Mouse (Mus musculus) megakaryocyte, embryonic 14.5 days (primary cell): ENCODE results near the gene Etl4.

Source experiments
- FLI1 ChIP-seq: IDR thresholded peaks from 2 replicates; pipeline ENCODE4 v1.6.1; 2012; ENCODE audit warnings: low read length, inconsistent platforms, mixed read lengths
- GATA1 ChIP-seq: IDR thresholded peaks from 3 replicates; pipeline ENCODE4 v1.6.1; 2012; ENCODE audit warnings: mixed read lengths, low read length, inconsistent platforms, borderline replicate concordance

DNA sequence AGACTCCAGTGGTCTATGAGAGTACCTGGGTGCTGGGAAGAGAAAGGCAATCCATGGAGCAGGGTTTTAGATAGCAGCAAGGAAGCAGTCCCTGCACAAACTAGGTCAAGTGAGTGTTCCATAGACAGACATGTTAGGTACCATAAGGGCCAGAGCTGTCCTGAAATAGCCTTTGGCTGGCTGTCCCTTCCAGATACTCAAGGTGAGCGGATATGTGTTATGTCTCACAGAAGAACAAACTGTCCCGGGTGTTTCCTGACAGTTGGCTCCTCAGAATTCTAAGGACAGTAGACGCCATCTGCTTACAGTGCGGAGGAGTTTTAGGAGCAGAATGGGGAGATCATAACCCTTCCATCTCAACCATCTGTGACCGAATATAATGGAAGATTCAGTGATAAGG is 708.8 kb downstream of the Etl4 start:
- no peak for TF ChIP-seq GATA1
- TF ChIP-seq FLI1, result no peak
